Mouse (Mus musculus) stomach, embryonic 15.5 days (tissue): ENCODE measurements at regions not wholly inside any gene's neighbourhood (a gene's known extent, or its start where the extent isn't known, plus 50 kb on each side); places are given as distances from the start of the nearest gene placed in this dataset.
A peak's percentile ranks its signal among the peaks of the same experiment; 100 is the strongest.

ENCODE experiments used
- ATAC-seq: fragments of 200-750 bp; cut with Nextera tagmentation; 2 replicates; pipeline ENCODE4 v1.8.0; 2017; ENCODE audit warnings: low read depth, moderate number of reproducible peaks, moderate TSS enrichment; ENCODE audit not compliant: insufficient read depth, low FRiP score
- H3K27ac ChIP-seq: fragments of 300-500 bp; sonication (generic); 2 replicates; pipeline ENCODE4 v1.5.1; 2015; ENCODE audit warnings: mild to moderate bottlenecking, inconsistent platforms
- H3K27me3 ChIP-seq: fragments of 300-500 bp; sonication (generic); replicated peaks from 2 replicates; pipeline ENCODE4 v1.6.1; 2015; ENCODE audit warnings: inconsistent platforms
- H3K36me3 ChIP-seq: fragments of 300-500 bp; sonication (generic); 2 replicates; pipeline ENCODE4 v1.6.1; 2015; ENCODE audit warnings: inconsistent platforms
- H3K4me1 ChIP-seq: fragments of 300-500 bp; sonication (generic); 2 replicates; pipeline ENCODE4 v1.6.1; 2015; ENCODE audit warnings: inconsistent platforms
- H3K4me2 ChIP-seq: fragments of 300-500 bp; sonication (generic); 2 replicates; pipeline ENCODE4 v1.6.1; 2015; ENCODE audit warnings: mild to moderate bottlenecking, inconsistent platforms
- H3K4me3 ChIP-seq: fragments of 300-500 bp; sonication (generic); replicated peaks from 2 replicates; pipeline ENCODE4 v1.5.1; 2015; ENCODE audit warnings: inconsistent platforms
- H3K9ac ChIP-seq: fragments of 300-500 bp; sonication (generic); 2 replicates; pipeline ENCODE4 v1.6.1; 2015; ENCODE audit warnings: inconsistent platforms
- H3K9me3 ChIP-seq: fragments of 300-500 bp; sonication (generic); 2 replicates; pipeline ENCODE4 v1.6.1; 2016; ENCODE audit warnings: inconsistent platforms
- WGBS: fragments of 180-500 bp; shearing (Covaris S2); methylation state at CpG from one replicate; pipeline ENCODE4 v1.1.7; 2015; 5-methylcytosine and 5-hydroxymethylcytosine counted together

DNA sequence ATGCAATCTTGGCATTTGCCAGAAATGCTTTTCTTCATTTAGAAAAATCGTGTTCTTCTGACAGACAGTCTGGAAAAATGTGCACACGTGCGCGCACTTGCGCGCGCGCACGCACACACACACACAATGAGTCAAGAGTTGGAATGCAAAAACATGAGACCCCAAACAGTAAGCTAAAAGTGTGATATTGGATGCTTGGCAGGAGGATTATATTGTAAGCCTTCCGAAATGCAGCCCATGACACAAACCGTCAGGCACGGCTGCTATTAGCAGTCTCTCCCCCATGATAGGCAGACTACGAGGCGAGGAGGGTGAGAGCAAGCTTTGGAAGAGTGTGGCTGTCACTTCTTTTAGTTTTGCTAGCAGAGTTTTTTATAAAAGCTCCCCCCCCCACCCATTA lies 282.1 kb upstream of the Tbc1d5 start:
- Histone ChIP-seq H3K9ac (no peak overlapping the region), H3K4me2 (0 out of 2 replicates have a peak overlapping the region, but pooled peaks have one; percentile 29), H3K27me3 (no peaks in the 10 kb centered on the region), H3K4me3 (no peak overlapping the region), H3K4me1 (no peaks in the 10 kb centered on the region), H3K36me3 (no peaks in the 10 kb centered on the region), H3K9me3 (no peaks in the 10 kb centered on the region), H3K27ac (no peak overlapping the region)
- WGBS, result 59% methylated on average over 14 of the region's 14 CpGs
- ATAC-seq, result no peak

DNA sequence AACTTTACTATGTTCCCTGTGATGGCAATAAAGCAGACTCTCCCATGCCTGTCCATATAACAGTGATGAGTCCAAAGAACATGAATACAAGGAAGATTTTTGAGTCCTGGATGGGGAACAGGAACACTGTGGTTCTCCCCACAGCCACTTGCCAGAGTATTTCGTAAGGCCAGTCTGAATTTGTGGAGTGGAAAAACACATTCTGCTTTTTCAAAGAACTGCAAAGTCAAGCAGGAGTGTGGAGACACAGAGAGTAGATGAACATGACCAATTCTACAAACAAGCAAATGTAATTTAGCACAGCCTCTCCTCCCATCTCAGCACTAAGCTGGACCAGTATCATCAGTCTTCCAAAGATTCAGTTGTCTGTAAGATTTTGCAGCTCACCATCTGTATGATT lies 280.0 kb upstream of the Tbc1d5 start:
- no peaks in the 10 kb centered on the region for H3K36me3 ChIP-seq
- H3K4me1 ChIP-seq, result no peaks in the 10 kb centered on the region
- 85% methylated on average over 1 of the region's 1 CpGs for WGBS
- H3K9ac ChIP-seq, result no peak overlapping the region
- no peak overlapping the region for H3K27ac ChIP-seq
- H3K27me3 ChIP-seq, result no peaks in the 10 kb centered on the region
- no peaks in the 10 kb centered on the region for H3K9me3 ChIP-seq
- no peak overlapping the region for H3K4me2 ChIP-seq
- H3K4me3 ChIP-seq, result no peak overlapping the region
- ATAC-seq, result no peak

DNA sequence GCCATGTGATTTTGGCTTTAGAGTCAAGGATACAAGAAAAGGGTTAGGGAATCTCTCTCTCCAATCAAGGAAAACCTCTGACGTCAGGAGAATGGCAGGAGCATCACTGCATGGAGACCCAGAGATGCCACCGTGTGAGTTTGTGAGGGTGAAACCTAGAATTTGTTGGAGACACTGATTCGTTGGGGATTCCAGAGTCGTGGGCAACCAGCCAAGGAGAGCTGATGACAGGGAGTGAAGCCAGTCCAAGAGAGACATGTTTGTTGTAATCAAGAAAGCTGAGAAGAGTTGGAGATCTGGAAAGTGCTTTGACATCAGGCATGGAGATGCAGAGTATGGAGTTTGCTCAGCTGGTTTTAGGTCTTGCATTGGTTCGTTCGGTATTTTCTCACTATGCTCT lies 236.6 kb upstream of the Tbc1d5 start:
- 88% methylated on average over 6 of the region's 6 CpGs for WGBS
- H3K9ac ChIP-seq, result no peak overlapping the region

DNA sequence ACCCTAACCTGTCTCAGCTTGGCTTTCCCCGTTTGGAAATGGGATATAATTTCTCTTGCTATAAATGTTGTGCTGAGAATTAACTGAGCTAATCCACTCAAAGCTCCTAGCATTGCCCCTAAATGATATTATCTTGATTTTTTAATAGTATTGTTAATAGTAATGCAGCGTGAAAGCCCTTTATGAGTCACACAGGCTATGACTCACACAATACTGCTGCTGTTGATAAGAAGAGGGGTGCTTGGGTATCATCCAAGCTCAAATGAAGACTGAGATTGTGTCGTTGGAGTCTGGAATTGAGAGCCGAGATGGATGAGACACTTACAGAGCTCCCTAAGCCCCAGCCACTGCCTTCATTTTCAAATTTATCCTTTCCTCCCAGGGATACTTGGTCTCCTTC lies 235.2 kb upstream of the Tbc1d5 start:
- Histone ChIP-seq H3K9ac (no peak overlapping the region), H3K27ac (no peak overlapping the region), H3K27me3 (no peaks in the 10 kb centered on the region), H3K36me3 (no peaks in the 10 kb centered on the region), H3K9me3 (no peaks in the 10 kb centered on the region), H3K4me2 (no peak overlapping the region), H3K4me1 (no peaks in the 10 kb centered on the region), H3K4me3 (no peak overlapping the region)
- WGBS, result 72% methylated on average over 4 of the region's 4 CpGs
- no peak for ATAC-seq

More for the DNA sequence above, 236.6 kb upstream of the Tbc1d5 start:
- Histone ChIP-seq H3K4me1 (no peaks in the 10 kb centered on the region), H3K4me3 (no peak overlapping the region), H3K4me2 (no peak overlapping the region), H3K27me3 (no peaks in the 10 kb centered on the region), H3K36me3 (no peaks in the 10 kb centered on the region), H3K27ac (no peak overlapping the region), H3K9me3 (no peaks in the 10 kb centered on the region)
- ATAC-seq, result no peak

DNA sequence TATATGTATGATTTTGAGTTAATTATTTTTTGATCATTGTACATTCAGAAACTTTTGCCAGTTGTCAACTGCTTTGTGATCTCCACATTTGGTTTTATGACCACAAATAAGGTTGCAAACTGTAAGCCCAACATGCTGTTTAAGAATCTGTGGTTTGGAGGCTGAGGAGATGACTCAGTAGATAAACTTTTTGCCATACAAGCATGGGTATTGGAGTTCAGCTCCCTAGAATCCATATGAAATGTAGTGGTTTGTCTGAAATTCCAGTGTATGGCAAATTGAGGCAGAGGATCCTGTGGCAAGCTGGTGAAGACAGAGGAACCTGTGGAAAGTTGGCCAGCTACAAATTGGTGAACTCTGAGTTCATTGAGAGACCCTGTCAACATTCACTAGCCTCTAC lies 234.6 kb upstream of the Tbc1d5 start:
- Histone ChIP-seq H3K36me3 (no peaks in the 10 kb centered on the region), H3K27me3 (no peaks in the 10 kb centered on the region), H3K4me1 (no peaks in the 10 kb centered on the region), H3K9ac (no peak overlapping the region), H3K9me3 (no peaks in the 10 kb centered on the region), H3K4me2 (no peak overlapping the region), H3K4me3 (no peak overlapping the region), H3K27ac (no peak overlapping the region)
- ATAC-seq, result no peak

DNA sequence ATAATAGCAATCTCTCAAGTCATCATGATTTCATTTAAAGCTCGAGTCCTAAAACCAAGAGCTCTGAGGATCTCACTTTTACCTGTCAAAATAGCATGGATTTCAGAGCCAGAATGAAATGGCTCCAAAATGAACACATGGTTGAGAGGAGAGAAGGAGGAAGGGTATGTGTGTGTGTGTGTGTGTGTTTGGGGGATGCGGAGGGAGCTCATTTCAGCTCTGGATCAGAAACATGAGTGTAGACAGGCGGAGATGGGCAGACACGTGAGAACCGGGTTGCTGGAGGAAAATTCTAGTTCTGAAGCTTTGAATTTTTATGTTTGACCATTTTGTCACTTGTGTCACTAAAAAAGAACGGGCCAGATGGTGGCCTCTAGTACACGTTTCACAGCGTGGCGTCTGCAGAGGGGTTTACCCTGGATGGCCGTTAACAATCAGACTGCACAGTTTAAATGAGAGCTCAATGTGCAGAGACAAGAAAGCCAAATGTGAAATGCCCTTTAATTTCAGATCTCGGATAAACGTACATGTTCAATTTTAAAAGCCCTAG lies 232.5 kb upstream of the Tbc1d5 start:
- H3K36me3 ChIP-seq, result no peaks in the 10 kb centered on the region
- ATAC-seq, result no peak
- no peaks in the 10 kb centered on the region for H3K9me3 ChIP-seq
- H3K9ac ChIP-seq, result no peak overlapping the region
- H3K4me2 ChIP-seq, result no peak overlapping the region
- H3K27me3 ChIP-seq, result no peaks in the 10 kb centered on the region
- H3K4me3 ChIP-seq, result no peak overlapping the region
- H3K27ac ChIP-seq, result no peak overlapping the region
- no peaks in the 10 kb centered on the region for H3K4me1 ChIP-seq
- WGBS, result 77% methylated on average over 12 of the region's 12 CpGs

DNA sequence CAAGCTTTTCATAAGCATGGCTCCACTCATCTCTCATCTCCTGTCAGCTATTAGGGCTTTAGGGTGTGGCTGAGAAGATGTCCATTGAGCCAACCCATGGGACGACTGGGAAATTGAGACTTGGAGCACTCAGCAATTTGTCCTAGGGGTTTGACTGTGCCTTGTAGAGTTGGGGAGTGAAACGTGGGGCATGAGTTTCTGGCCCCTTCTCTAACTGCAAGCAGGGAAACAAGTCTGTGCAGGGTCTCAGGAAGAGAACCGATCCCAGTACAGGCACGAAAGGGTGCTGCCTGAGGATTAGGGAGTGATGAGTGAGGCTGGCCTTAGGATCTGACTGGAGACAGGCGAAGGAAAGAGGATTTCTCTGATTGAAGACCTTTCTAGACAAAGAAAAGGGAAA lies 229.7 kb upstream of the Tbc1d5 start:
- ATAC-seq, result no peak
- Histone ChIP-seq H3K36me3 (no peaks in the 10 kb centered on the region), H3K9me3 (no peaks in the 10 kb centered on the region), H3K9ac (no peak overlapping the region), H3K4me1 (no peaks in the 10 kb centered on the region), H3K4me3 (no peak overlapping the region), H3K4me2 (no peak overlapping the region), H3K27me3 (no peaks in the 10 kb centered on the region), H3K27ac (no peak overlapping the region)
- WGBS, result 48% methylated on average over 5 of the region's 5 CpGs

DNA sequence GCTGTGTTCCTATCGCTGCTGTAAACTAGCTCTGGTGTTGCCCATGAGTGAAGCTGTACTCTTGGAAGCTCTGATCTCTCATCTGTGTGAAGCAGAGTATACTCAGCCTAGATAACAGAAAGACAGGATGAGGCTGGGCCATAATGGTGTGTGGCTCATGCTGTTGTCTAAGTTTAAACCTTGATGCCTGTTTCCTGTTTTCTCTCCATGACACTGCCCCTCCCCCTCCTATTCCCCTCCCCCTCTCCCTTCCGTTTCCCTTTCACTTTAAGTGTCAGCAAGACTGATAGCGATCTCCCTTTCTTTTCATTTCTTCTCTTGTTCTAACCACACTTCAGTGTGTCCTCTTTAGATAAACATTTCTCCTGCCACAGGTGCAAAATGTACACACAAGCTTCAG lies 229.2 kb upstream of the Tbc1d5 start:
- Histone ChIP-seq H3K4me2 (no peak overlapping the region), H3K9me3 (no peaks in the 10 kb centered on the region), H3K4me1 (no peaks in the 10 kb centered on the region), H3K9ac (no peak overlapping the region), H3K36me3 (no peaks in the 10 kb centered on the region), H3K27ac (no peak overlapping the region), H3K4me3 (no peak overlapping the region), H3K27me3 (no peaks in the 10 kb centered on the region)
- ATAC-seq, result no peak
- 26% methylated on average over 3 of the region's 3 CpGs for WGBS

DNA sequence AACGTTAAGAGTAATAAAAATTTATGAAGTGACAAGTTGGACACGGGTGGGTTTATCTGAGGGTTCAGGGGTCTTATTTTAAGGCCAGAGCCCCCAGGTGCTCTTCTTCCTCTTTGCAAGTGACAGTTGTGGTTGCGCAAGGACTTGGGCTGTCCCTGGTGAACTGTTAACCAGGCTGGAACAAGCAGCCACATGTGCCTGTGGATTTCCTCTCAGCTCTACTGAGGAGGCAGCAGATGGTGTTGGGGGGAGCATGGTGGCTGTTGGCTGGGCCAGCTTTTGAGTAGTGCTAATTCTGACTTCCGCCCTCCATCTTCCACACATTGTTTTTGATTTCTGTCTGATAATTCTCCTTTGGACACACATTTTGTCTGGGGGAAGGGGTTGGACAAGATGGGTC lies 227.9 kb upstream of the Tbc1d5 start:
- WGBS, result 80% methylated on average over 4 of the region's 4 CpGs
- H3K9me3 ChIP-seq, result no peaks in the 10 kb centered on the region

DNA sequence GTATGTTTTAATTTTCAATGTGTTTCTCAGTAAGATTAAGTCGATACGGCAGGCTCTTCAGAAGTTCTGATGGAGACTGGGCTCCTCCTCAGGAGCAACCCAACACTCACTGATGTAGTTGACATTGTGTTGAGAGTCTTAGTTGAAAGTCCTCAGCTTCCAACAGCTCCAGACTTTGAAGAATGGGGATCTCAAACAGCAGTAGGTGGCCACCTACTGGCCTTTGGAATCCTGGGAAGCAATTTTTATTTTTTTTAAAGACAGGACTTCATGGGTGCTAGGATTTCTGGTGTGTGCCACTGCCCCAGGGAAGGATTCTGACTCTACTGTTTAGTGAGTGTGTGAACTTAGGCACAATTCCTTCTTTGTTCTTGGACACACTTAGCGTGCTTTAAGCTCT lies 225.9 kb upstream of the Tbc1d5 start:
- H3K36me3 ChIP-seq, result no peaks in the 10 kb centered on the region
- WGBS, result 86% methylated on average over 3 of the region's 3 CpGs
- no peaks in the 10 kb centered on the region for H3K4me1 ChIP-seq
- no peak overlapping the region for H3K4me3 ChIP-seq
- ATAC-seq, result no peak
- no peak overlapping the region for H3K4me2 ChIP-seq
- no peaks in the 10 kb centered on the region for H3K27me3 ChIP-seq
- no peaks in the 10 kb centered on the region for H3K9me3 ChIP-seq
- no peak overlapping the region for H3K27ac ChIP-seq
- H3K9ac ChIP-seq, result no peak overlapping the region

More for the DNA sequence above, 227.9 kb upstream of the Tbc1d5 start:
- no peak overlapping the region for H3K4me2 ChIP-seq
- no peaks in the 10 kb centered on the region for H3K27me3 ChIP-seq
- ATAC-seq, result no peak
- H3K27ac ChIP-seq, result no peak overlapping the region
- H3K4me3 ChIP-seq, result no peak overlapping the region
- no peaks in the 10 kb centered on the region for H3K36me3 ChIP-seq
- no peak overlapping the region for H3K9ac ChIP-seq
- H3K4me1 ChIP-seq, result no peaks in the 10 kb centered on the region

DNA sequence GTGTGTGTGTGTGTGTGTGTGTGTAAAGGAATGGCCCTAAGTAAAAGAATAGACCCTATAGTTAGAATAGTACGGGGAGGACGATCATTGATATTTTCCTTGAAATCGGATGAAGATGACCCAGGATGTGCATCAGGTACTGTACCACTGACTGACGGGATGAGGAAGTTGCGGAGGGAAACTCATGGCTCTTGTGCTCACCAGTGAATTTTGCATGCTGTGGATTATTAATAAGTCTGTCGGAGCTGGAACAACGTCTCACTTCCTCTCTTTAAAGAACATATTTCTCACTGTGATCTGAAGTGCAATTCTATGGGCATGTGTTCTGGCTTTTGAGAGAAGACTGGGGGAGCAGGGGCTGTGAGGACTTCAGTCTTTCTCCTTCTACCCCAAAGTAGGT lies 218.8 kb upstream of the Tbc1d5 start:
- Histone ChIP-seq H3K36me3 (no peaks in the 10 kb centered on the region), H3K4me2 (no peak overlapping the region), H3K9me3 (no peaks in the 10 kb centered on the region), H3K27ac (no peak overlapping the region), H3K4me1 (no peaks in the 10 kb centered on the region), H3K4me3 (no peak overlapping the region), H3K9ac (no peak overlapping the region), H3K27me3 (no peaks in the 10 kb centered on the region)
- ATAC-seq, result no peak
- WGBS, result 61% methylated on average over 7 of the region's 7 CpGs

DNA sequence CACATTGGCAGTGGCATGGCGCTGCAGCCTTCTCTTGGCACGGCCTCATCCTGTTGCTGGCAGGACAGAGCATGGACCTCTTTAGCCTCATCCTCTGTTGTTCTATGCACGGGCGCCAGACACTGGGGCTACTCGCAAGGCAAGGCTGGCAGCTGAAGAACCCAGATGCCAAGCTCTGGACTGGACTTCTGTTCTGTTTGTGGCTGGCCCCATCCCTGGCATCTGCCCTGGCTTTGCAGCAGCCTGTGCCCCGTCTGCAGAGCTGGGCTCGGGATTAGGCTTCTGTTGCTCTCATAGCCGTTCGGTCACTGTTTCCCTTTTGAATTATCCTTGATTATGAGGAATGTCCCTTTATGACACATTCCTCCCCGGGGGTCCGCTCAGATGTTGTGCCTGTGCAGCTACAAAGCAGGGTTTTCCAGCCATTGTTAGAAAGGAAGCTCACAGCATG lies 214.6 kb upstream of the Tbc1d5 start:
- no peak overlapping the region for H3K9ac ChIP-seq
- H3K4me2 ChIP-seq, result no peak overlapping the region
- ATAC-seq, result no peak
- no peaks in the 10 kb centered on the region for H3K27me3 ChIP-seq
- H3K36me3 ChIP-seq, result no peaks in the 10 kb centered on the region
- no peaks in the 10 kb centered on the region for H3K9me3 ChIP-seq
- 78% methylated on average over 11 of the region's 11 CpGs for WGBS
- H3K27ac ChIP-seq, result no peak overlapping the region
- no peak overlapping the region for H3K4me3 ChIP-seq
- no peaks in the 10 kb centered on the region for H3K4me1 ChIP-seq

DNA sequence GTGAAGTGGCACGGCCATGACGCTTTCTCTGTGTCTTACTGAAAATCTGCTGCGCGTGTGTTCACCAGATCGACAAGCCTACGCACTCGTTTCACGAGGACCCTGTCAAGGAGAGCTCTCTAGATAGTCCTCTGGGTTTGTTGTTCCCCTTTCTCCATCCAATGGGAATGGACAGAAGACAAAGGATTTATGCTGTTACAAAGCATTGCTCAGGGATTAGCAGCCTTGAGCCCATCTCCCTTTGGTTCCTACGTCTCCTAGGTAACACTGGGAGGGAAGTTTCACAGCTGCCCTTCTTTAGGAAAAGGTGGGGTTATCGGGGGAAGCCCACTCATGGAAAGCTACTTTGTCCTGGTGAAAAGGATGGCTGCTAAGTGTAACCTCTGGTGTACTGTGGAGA lies 212.7 kb upstream of the Tbc1d5 start:
- H3K9ac ChIP-seq, result no peak overlapping the region
- no peak overlapping the region for H3K4me2 ChIP-seq
- H3K36me3 ChIP-seq, result no peaks in the 10 kb centered on the region
- H3K4me3 ChIP-seq, result no peak overlapping the region
- H3K27me3 ChIP-seq, result no peaks in the 10 kb centered on the region
- no peak for ATAC-seq
- WGBS, result 90% methylated on average over 10 of the region's 10 CpGs
- no peaks in the 10 kb centered on the region for H3K9me3 ChIP-seq
- no peaks in the 10 kb centered on the region for H3K4me1 ChIP-seq
- H3K27ac ChIP-seq, result no peak overlapping the region
